Mouse (Mus musculus): ENCODE results near the gene Setd7. TPM values are rescaled to one million over a fixed set of nuclear protein-coding genes. Genes with fewer than 3 reads are reported as not detected.

The Setd7 gene
- polyA plus RNA-seq, 1 experiment = 62.8 TPM

DNA sequence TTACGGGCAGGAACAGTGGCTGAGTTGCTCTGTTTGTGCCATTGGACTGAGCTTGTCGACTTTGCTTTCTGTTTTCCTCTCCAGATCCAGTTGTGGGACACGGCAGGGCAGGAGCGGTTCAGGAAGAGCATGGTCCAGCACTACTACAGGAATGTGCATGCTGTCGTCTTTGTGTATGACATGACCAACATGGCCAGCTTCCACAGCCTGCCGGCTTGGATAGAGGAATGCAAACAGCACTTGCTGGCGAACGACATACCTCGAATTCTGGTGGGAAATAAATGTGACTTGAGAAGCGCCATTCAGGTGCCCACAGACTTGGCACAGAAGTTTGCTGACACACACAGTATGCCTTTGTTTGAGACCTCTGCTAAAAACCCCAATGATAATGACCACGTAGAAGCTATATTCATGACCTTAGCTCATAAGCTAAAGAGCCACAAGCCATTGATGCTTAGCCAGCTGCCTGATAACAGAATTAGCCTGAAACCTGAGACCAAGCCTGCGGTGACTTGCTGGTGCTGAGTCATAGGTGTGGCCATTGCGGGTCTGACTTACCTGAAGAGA lies 67.3 kb downstream of the Setd7 start:
- H3K4me3 ChIP-seq (ENCODE audit: control insufficient read depth, insufficient read depth, low read length) = no peak overlapping the region
- no peak overlapping the region for H3K27ac ChIP-seq (ENCODE audit: control insufficient read depth, insufficient read depth, low read length)
- DNase-seq = no peak
- peaks cover 9% of the 10 kb centered on the region; the same call in 1 of the 2 replicates for H3K36me3 ChIP-seq (ENCODE audit: control insufficient read depth, insufficient read depth, low read length)
- no peak for TF ChIP-seq POLR2A (IDR thresholded peaks at IDR 0.05; ENCODE audit: control insufficient read depth, extremely low read depth, insufficient read depth, low read length, poor library complexity)
- no peak for TF ChIP-seq CTCF (IDR thresholded peaks at IDR 0.05; ENCODE audit: borderline replicate concordance, control insufficient read depth, extremely low read depth, insufficient read depth, low read length, poor library complexity)
- H3K4me1 ChIP-seq (replicated peaks; ENCODE audit: control insufficient read depth, insufficient read depth, low read length) = no peaks in the 10 kb centered on the region
- 95% methylated on average over 13 of the region's 13 CpGs for WGBS
- H3K27me3 ChIP-seq (ENCODE audit: control insufficient read depth, insufficient read depth, low read length) = no peaks in the 10 kb centered on the region

DNA sequence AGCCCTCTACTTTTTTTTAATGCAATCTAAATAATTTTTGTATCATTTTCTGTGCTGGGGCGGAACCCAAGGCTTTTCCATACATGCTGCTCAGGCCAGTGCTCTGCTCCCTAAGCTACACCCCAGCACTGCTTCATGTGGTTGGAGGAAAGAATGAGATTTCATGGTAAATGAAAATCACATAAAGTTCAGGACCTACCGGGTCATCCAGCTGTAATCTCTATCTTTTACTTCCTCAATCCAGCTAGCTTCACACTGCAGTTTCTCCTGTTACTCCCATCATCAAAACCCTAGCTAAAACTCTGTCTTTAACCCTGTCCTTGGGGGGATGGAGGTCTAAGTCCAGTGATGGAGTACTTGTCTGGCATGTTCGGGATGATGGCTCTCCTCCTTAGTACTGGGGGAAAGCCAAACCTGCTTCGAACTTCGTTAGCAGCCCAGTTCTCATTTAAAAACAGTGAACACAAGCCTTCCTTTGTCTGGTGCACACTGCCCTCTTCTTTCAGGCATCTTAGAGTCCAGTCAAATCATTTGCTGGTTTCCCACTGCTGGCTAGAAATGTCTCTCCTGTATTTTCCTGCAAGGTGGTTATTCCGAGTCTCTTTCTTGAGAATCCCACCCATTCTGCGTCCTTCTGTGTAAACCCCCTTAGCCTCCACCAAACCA lies 70.5 kb downstream of the Setd7 start:
- 92% methylated on average over 7 of the region's 7 CpGs for WGBS
- no peak for DNase-seq
- H3K4me1 ChIP-seq (replicated peaks; ENCODE audit: control insufficient read depth, insufficient read depth, low read length) = no peaks in the 10 kb centered on the region
- H3K4me3 ChIP-seq (ENCODE audit: control insufficient read depth, insufficient read depth, low read length) = no peak overlapping the region
- no peaks in the 10 kb centered on the region for H3K27me3 ChIP-seq (ENCODE audit: control insufficient read depth, insufficient read depth, low read length)
- peaks cover 9% of the 10 kb centered on the region; the same call in 1 of the 2 replicates for H3K36me3 ChIP-seq (ENCODE audit: control insufficient read depth, insufficient read depth, low read length)
- H3K27ac ChIP-seq (ENCODE audit: control insufficient read depth, insufficient read depth, low read length) = no peak overlapping the region
- TF ChIP-seq CTCF (IDR thresholded peaks at IDR 0.05; ENCODE audit: borderline replicate concordance, control insufficient read depth, extremely low read depth, insufficient read depth, low read length, poor library complexity) (no peak), POLR2A (IDR thresholded peaks at IDR 0.05; ENCODE audit: control insufficient read depth, extremely low read depth, insufficient read depth, low read length, poor library complexity) (no peak)

DNA sequence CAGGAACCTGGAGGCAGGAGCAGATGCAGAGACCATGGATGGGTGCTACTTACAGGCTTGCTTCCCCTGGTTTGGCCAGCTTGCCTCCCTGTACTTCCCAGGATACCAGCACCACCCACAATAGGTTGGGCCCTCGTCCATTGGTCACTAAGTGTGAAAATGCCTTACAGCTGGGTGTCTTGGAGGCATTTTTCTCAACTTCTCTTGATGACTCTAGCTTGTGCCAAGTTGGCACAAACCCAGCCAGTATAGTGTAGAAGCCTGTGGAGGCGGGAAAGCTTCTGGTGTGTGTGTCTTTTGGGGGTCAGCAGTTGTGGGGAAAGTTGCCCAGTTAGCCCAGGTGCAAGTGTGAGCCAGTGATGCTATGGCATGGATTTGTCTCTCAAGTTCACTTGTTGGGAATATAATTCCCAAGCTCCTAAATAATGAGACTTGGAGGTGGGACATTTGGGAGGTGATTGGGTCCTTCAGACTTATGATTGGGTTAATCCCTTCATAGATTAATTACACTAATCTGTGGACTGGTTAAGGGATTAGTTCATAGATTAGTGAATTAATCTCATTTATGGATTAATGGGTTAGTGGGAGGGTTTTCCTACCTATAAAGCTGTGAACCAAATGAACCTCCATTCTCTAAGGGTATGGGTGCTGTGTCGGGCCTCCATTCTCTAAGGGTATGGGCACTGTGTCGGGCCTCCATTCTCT lies 74.0 kb downstream of the Setd7 start:
- Histone ChIP-seq H3K36me3 (ENCODE audit: control insufficient read depth, insufficient read depth, low read length) (no peaks in the 10 kb centered on the region), H3K4me1 (replicated peaks; ENCODE audit: control insufficient read depth, insufficient read depth, low read length) (peaks cover 2% of the 10 kb centered on the region), H3K27me3 (ENCODE audit: control insufficient read depth, insufficient read depth, low read length) (no peaks in the 10 kb centered on the region), H3K27ac (ENCODE audit: control insufficient read depth, insufficient read depth, low read length) (no peak overlapping the region), H3K4me3 (ENCODE audit: control insufficient read depth, insufficient read depth, low read length) (no peak overlapping the region)
- no peak for TF ChIP-seq CTCF (IDR thresholded peaks at IDR 0.05; ENCODE audit: borderline replicate concordance, control insufficient read depth, extremely low read depth, insufficient read depth, low read length, poor library complexity)
- no peak for TF ChIP-seq POLR2A (IDR thresholded peaks at IDR 0.05; ENCODE audit: control insufficient read depth, extremely low read depth, insufficient read depth, low read length, poor library complexity)
- 92% methylated on average over 4 of the region's 4 CpGs for WGBS
- no peak for DNase-seq

DNA sequence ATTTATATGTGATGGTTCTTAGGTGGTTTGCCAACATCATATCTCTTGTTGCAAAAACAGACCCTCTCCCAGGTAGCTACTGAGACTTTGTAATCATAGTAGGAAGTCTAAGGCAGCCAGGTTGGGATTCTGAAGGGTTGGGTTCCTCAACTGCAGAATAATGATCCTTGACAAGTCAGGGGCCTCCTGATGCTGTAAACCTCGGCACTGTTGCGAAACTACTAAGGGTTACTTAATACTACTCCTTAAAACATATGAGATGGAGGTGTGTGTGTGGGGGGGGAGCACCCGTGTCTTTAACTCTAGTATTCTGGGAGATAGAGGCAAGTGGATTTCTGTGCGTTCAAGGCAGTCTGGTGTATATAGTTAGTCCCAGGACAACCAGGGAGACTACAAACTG lies 75.3 kb downstream of the Setd7 start:
- H3K36me3 ChIP-seq (ENCODE audit: control insufficient read depth, insufficient read depth, low read length) = no peaks in the 10 kb centered on the region
- H3K4me1 ChIP-seq (replicated peaks; ENCODE audit: control insufficient read depth, insufficient read depth, low read length) = peaks cover 2% of the 10 kb centered on the region
- WGBS = 68% methylated on average over 4 of the region's 4 CpGs
- no peak overlapping the region for H3K27ac ChIP-seq (ENCODE audit: control insufficient read depth, insufficient read depth, low read length)
- no peak overlapping the region for H3K4me3 ChIP-seq (ENCODE audit: control insufficient read depth, insufficient read depth, low read length)
- no peak for DNase-seq
- H3K27me3 ChIP-seq (ENCODE audit: control insufficient read depth, insufficient read depth, low read length) = no peaks in the 10 kb centered on the region
- TF ChIP-seq POLR2A (IDR thresholded peaks at IDR 0.05; ENCODE audit: control insufficient read depth, extremely low read depth, insufficient read depth, low read length, poor library complexity) (no peak), CTCF (IDR thresholded peaks at IDR 0.05; ENCODE audit: borderline replicate concordance, control insufficient read depth, extremely low read depth, insufficient read depth, low read length, poor library complexity) (no peak)

DNA sequence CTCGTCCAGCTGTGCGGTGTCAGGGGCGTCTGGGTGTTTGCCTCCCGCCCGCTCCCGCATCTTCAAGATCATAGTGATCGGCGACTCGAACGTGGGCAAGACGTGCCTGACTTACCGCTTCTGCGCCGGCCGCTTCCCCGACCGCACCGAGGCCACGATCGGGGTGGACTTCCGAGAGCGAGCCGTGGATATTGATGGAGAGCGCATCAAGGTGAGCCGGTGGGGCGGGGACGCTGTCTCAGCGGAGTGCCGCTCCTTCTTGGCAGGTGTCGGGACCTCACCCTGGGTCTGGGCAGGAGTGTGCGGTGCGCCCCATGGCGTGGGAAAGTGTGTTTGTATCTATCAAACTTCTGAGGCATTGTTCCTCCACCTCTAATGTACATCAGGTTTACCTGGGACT lies 76.3 kb downstream of the Setd7 start:
- Histone ChIP-seq H3K27ac (ENCODE audit: control insufficient read depth, insufficient read depth, low read length) (no peak overlapping the region), H3K4me1 (replicated peaks; ENCODE audit: control insufficient read depth, insufficient read depth, low read length) (peaks cover 2% of the 10 kb centered on the region), H3K36me3 (ENCODE audit: control insufficient read depth, insufficient read depth, low read length) (no peaks in the 10 kb centered on the region), H3K27me3 (ENCODE audit: control insufficient read depth, insufficient read depth, low read length) (no peaks in the 10 kb centered on the region), H3K4me3 (ENCODE audit: control insufficient read depth, insufficient read depth, low read length) (peak overlapping the region; percentile 74)
- under 1% methylated on average over 33 of the region's 33 CpGs for WGBS
- TF ChIP-seq POLR2A (IDR thresholded peaks at IDR 0.05; ENCODE audit: control insufficient read depth, extremely low read depth, insufficient read depth, low read length, poor library complexity) = no peak
- no peak for TF ChIP-seq CTCF (IDR thresholded peaks at IDR 0.05; ENCODE audit: borderline replicate concordance, control insufficient read depth, extremely low read depth, insufficient read depth, low read length, poor library complexity)
- no peak for DNase-seq

DNA sequence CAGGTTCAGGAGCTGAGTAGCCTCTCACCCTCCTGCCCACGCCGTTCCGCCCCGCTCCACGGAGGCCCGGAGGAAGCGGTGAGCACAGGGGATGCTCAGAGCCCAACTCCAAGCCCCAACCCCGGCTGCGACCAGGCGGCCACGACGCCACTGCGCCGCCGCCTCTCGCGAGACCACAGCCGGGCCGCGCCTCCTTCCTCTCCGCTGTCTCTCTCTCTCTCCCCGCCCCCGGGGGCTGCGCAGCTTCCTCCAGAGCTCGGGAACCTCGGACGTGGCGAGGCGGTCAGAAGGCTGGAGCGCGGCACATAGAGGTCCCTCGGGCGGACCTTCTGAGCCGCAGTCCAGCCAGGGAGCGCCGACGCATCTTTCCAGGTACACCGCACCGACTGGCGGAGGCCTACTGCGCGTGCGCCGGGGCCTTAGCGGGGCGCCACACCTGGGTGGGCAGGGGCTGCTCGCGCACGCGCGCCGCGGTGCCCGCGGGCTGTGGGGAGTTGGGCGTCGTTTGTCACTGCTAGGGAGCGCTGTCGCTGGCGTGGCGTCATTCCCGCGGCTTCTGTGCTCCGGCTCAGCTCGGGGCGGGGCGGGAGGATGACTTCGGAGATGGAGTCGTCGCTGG lies 76.8 kb downstream of the Setd7 start, which contains the start of gene Rab33b:
TSS of gene Rab33b (plus strand) at position 180 of the 619 bp plus-strand sequence.
- Histone ChIP-seq H3K27ac (ENCODE audit: control insufficient read depth, insufficient read depth, low read length) (peak within 1 kb of the TSS; percentile 66), H3K4me1 (replicated peaks; ENCODE audit: control insufficient read depth, insufficient read depth, low read length) (peaks cover 2% of the 10 kb centered on the region), H3K27me3 (ENCODE audit: control insufficient read depth, insufficient read depth, low read length) (no peaks in the 10 kb centered on the region), H3K36me3 (ENCODE audit: control insufficient read depth, insufficient read depth, low read length) (no peaks in the 10 kb centered on the region), H3K4me3 (ENCODE audit: control insufficient read depth, insufficient read depth, low read length) (peak within 1 kb of the TSS; percentile 74)
- under 1% methylated on average over 70 of the region's 70 CpGs for WGBS
- TF ChIP-seq CTCF (IDR thresholded peaks at IDR 0.05; ENCODE audit: borderline replicate concordance, control insufficient read depth, extremely low read depth, insufficient read depth, low read length, poor library complexity) (peak; percentile 54; the same call in 1 of the 2 replicates), POLR2A (IDR thresholded peaks at IDR 0.05; ENCODE audit: control insufficient read depth, extremely low read depth, insufficient read depth, low read length, poor library complexity) (peak; percentile 92)
- DNase-seq = peak; percentile 95

Measured in thymus, adult 2 months (tissue).